Mouse (Mus musculus): ENCODE measurements around the gene Dnaic1.
A peak's percentile ranks its signal among the peaks of the same experiment; 100 is the strongest.

DNA sequence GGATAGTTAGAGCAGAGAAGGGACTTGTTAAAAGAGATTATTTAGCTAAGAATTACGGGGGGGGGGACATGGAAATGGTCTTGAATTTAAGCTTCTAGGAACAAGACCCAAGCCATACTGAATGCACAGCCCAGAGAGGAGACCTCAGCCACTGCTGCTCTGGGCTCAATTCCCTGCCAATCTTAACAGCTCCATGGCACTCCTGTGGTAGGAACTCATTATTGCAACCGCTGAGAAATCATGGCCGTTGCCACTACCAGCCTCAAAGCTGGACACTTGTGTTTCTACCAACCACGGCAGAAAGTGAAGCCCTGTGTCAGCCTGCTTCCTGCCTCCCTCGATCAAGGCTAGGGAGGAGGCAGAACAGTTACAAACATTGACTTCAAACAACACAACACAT is 75.9 kb downstream of the Dnaic1 start:
- TF ChIP-seq CTCF (IDR thresholded peaks at IDR 0.05; ENCODE audit: low read depth) (peak; percentile 57), EP300 (IDR thresholded peaks at IDR 0.05; ENCODE audit: low read depth) (no peak)
